Mouse (Mus musculus) megakaryocyte progenitor cell, adult 5-6 weeks (primary cell): ENCODE measurements around the gene Spocd1. TPM values are rescaled to one million over a fixed set of nuclear protein-coding genes. Genes with fewer than 3 reads are reported as not detected.

Experiments
- ATAC-seq: replicated peaks from 2 replicates; pipeline ENCODE4 v1.8.0; 2016; ENCODE audit warnings: mild to moderate bottlenecking, moderate TSS enrichment, inconsistent platforms; ENCODE audit not compliant: poor library complexity
- total RNA-seq, 2 experiments: library from RNA; stranded (forward) in 1 of 2; stranded (reverse) in 1 of 2; fragments of 157-497, 149-512 nt in 1 of 2; fragments of 200-1000 nt in 1 of 2; gene quantifications; 2 replicates each; pipeline versions ENCODE4 v1.2.3 to v1.2.4; 2015 to 2017

Spocd1 gene
- total RNA-seq, 2 experiments from 2014 or later, result 0.04 to 0.05 TPM

DNA sequence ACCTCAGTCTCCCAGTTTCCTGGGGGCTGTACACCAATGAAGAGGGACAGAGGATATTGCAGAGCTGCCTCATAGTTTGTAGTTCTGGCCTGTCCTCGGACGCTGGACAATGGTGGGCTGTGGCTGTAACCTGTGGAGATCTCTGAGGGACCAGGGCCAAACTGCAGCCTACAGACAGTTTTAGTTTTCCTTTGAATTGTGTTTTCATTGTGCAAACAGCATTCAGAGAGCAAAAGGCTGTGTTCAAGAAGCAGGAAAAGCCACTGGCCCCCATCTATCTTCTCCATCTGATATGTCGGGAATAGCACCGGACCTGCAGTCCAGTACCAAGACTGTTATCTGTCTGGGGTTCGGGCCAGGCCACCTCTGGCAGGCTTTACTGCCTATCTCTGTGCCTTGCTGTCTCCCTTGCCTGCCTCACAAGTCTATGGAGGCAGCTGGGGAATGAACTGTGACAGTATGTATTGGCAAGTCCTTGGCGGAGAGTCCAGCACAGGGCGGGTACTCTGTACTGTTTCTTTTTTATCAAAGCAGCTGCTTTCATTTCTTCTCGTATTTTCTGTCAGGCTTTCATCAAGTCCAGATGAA, 11.9 kb upstream of the Spocd1 start:
- ATAC-seq, result no peak

GRCm38 (mm10) chr4:129918464-129918863, 10.6 kb upstream of the Spocd1 start:
- no peak for ATAC-seq

DNA sequence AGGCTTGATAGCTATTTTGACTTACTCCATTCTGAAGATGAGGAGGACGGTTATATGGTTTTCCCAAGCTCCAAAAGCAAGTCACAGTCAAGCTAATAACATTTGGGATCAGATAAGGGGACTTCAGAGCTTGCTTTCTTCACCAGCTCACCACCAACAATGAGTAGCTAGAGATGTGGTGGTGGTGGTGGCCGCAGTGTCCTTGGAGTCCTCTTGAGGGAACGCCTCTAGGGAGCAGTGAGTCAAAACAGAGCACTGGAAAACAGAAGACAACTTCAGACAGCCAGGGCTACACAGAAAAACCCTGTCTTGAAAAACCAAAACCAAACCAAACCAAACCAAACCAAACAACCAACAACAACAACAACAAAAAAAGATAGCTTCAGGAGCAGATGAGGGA, 10.1 kb upstream of the Spocd1 start:
- ATAC-seq, result no peak

GRCm38 (mm10) chr4:129920542-129921313, 8.3 kb upstream of the Spocd1 start:
- ATAC-seq, result no peak

DNA sequence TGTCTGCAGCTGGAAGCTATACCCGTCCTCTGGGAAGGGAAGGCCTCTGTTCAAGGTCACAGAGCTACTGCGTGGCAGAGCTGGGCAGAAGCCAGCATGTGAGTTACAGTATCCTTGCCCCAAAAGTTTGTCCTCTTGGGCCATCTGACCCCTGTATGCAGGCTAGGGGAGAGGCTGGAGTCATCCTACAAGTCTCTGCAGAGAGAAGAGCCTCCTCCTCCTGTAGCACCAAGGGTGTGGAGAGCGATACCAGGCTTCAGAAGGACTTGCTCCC, 7.8 kb upstream of the Spocd1 start:
- no peak for ATAC-seq

DNA sequence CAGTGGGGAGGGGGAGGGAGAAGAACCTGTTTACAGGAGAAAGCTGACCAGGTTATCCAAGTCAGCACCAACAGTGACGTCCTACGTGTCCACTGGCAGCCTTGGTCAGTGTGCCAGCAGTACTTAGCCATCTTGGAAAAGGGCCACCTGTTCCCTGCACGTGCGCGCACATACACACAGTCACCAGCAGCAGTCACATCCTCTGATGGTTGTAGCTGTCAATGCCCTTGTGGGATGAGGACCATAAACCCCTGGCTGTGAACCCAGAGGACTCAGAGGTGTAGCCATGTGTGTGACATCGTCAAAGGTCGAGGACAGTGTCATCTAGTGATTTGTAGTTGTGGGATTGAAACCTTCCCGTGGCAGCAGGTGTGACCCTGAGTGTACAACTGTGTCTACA, 4.9 kb upstream of the Spocd1 start:
- ATAC-seq, result no peak

GRCm38 (mm10) chr4:129924694-129925093, 4.4 kb upstream of the Spocd1 start:
- ATAC-seq, result peak; percentile 72

GRCm38 (mm10) chr4:129926544-129926943, 2.5 kb upstream of the Spocd1 start:
- ATAC-seq, result 0 out of 2 replicates have a peak, but pooled peaks have one; percentile 22

DNA sequence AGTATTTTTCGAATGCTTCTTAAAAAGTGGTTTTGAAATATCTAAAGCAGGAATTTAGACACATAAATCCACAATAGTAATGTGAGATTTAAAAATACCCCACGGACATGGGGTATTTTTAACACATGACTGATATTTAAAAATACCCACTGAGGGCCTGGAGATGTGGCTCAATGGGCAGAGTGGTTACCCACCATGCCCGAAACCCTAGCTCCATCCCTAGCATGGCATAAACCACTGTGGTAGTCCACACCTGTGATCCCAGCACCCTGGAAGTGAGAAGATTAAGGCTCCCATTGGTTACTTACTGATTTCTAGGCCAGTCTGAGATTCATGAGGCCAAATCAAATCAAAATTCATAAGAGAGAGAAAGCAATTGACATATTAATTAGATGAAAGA, 2.0 kb upstream of the Spocd1 start:
- ATAC-seq, result no peak

DNA sequence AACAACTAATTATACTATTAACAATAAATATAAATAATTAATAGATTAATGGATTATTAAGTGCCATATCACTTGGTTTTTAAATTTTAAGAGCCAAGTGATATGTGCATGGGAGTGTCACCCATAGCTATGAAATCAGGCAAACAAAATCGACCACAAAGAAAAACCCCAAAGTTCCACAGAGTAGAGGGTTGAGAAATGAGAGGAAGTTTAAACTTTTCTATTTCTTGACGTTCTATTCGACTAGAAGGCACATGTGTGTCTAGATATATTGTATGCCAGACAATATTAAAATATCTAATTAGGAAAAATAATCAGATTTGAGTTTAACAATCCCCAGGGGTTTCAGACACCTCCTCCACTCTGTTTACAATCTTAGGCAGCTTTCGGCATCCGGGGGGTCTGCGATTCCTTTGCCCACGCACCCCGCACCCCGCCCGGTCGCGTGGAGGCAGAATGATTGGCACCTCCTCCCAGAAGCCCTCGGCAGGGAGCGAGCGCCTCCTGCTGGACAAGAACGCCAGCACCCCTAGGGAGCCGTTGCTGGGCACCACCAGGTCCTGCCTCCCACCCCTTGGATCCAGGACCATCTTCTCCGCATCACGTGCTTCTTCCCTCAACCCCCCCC, 811 bp upstream of the Spocd1 start:
- ATAC-seq, result peak; percentile 88

DNA sequence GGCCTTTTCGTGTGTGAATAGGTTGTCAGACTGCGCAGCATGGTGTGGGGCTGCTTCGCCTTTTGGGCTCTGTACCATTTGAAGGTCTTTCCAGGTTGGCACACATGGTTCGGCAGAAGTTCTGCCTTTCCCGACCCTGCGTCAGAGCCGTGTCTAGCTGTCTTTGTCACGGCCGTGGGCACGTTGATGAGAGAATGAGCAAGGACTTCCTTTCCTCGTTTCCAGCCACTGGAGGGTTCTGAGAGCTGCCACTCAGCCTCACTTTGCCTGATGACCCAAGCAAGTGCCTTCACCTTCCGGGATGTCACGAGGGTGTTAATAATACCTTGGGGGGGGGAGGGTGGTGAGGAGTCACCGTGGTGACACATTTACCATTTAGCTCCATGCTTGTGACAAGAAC, 4.6 kb downstream of the Spocd1 start:
- no peak for ATAC-seq

DNA sequence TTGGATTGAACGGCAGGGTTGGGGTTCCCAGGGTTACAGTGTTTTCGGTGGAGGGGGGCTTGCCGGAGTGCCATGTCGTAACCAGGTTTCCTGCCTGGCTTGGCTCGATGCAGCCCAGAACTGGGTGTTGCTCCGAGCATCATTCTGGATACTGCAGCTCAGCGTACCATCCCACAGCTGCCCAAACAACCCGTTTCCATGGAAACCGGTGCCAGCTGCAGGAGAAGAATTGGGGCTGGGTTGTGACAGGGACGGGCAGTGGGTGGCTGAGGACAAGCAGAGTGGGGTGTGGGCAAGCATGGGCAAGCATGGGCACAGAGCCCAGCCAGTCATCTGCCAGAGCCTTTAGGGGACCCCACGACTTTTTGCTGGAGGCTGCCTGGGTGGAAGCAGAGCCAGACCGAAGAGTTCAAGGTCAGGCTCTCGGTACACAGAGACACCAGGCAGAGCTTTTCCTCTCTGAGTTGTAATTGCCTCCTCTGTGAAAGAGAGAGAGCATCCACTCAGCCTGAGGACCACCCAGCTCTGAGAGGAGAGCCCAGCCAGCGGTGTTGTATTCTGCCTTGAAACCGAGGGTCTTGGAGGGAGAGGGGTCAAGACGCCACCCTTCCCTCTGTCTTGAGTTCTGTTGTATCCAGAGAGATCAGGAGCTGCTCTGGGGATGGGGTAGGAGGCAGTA, 5.3 kb downstream of the Spocd1 start:
- no peak for ATAC-seq

DNA sequence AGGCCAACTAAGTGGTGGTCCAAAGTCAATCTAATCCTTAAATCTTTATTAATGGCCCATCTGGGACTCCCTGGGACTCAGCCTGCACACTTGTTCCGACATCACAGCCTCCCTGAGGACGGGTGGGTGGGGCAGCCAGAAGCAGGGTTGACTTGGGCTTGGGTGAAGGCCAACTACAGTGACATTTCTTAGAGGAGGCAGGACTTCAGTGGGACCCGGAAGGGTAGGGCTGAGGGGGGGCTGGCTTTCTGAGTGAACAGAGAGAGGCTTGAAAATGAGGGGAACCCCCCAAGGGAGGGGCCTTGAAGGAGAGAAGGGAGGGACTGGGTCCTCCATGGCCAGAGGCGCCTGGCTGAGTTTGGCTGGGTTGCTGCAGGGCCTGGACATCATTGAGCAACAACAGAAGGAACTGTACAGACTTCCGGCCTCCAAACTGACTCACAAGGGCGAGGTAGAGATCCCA, 22.3 kb downstream of the Spocd1 start:
- ATAC-seq, result peak; percentile 75

GRCm38 (mm10) chr4:129952241-129952810, 23.3 kb downstream of the Spocd1 start:
- ATAC-seq, result no peak

DNA sequence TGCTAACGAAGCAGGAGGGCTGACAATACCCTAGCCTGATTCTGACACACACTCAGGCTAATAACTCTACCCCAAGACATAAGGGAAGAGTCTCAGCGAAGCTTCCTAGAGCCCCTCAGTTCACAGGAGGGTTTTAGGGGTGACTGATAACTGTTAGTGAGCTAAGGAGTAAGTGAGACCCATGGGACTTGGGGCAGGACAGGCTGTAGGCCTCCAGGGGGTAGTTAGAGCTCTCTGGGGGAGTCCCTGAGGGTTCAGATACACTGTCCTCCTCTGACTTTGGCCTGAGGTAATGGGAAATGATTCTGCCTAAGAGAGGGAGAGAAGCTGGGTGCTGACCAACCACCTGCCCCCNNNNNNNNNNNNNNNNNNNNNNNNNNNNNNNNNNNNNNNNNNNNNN, 25.5 kb downstream of the Spocd1 start:
- ATAC-seq, result no peak

- peak; percentile 53 for ATAC-seq
Measured at GRCm38 (mm10) chr4:129960180-129960944, 31.3 kb downstream of the Spocd1 start.

DNA sequence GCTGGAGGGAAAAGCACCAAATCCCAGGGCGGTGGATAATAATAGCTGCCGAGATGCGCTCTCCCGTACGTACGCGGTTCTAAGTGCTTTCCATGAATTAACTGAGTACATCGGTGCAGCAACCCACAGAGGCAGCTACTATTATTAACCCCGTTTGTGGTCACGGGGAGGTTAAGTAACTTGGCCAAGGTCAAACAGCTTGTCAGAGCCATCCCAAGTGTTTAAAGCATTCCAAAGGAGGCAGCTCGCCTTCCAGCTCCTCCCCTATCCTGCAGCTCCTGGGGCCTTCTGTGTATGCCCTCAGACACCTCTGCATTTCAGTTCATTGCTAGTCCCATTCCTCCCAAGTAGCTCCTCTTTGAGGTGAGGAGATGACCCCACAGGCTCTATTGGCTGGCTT, 36.2 kb downstream of the Spocd1 start:
- no peak for ATAC-seq

- ATAC-seq, result no peak
Measured at GRCm38 (mm10) chr4:129966201-129966600, 37.2 kb downstream of the Spocd1 start.

DNA sequence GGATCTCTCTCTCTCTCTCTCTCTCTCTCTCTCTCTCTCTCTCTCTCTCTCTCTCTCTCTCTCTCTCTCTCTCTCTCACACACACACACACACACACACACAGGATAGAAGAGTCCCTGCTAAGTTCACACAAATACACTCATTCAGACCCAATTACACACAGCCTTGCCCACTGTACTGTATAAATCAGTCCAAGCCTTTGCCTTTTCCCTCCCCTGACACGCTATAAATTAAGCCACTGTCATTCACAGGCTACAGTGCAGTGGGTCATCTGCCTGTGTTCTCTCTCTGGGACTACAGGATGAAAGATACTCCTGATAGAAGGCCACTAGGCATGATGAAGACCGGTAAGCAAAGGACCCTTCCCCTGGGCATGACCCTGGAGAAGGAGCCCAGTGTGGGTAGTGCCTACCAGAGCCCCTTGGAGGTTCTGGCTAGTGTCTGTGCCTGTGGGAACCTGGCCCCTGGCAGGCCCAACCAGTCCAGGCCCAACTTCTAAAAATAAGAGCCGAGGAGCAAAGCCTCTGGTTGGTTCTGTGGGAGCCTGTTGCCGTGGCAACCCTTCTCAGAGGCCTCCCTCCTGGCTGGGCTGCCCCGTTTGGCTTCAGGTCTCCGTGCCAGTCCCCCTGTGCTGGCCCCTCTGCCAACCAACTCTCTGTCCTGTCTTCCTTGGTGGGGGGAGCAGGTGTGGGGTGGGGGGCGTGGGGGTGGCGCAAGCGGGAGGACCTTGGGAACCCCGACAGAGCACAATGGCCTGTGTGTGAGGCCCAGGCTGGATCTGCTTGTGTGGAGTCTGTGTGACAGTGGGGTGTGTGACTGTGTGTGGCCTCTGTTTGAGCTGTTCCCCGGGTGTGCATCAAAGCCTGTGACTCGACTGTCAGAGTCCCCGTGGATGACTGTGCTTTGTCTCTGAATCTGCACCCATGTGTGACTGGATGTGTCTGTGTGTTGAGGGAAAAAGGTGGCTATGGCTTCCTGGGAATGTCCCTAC, 38.3 kb downstream of the Spocd1 start:
- no peak for ATAC-seq
